Mouse (Mus musculus): Measurements from ENCODE around the gene Nkx2-9. TPM values are rescaled to one million over a fixed set of nuclear protein-coding genes. Genes with fewer than 3 reads are reported as not detected.

Gene Nkx2-9
- polyA plus RNA-seq (2015; fragmentation: Nextera tagmentation; extraction: Ambion mirVana): not detected in 2 replicates

GRCm38 (mm10) chr12:56612761-56613437 lies at the start of gene Nkx2-9:
Gene Nkx2-9 (minus strand): TSS chr12:56613284.

Other genes starting within 250 kb of the Nkx2-9 start
- 0.06 TPM in 2 replicates for gene Nkx2-1, start 76.4 kb downstream of the Nkx2-9 start, polyA plus RNA-seq (2015; fragmentation: Nextera tagmentation; extraction: Ambion mirVana)
- gene Pax9, start 78.5 kb upstream of the Nkx2-9 start, polyA plus RNA-seq (2015; fragmentation: Nextera tagmentation; extraction: Ambion mirVana): 0.03 and 0.04 TPM in 2 replicates

Measured in adrenal gland, postnatal 0 days (tissue).